Mouse (Mus musculus) heart, postnatal 0 days (tissue): ENCODE data around the gene Pias4. TPM values are rescaled to one million over a fixed set of nuclear protein-coding genes. Genes with fewer than 3 reads are reported as not detected.
A peak's percentile ranks its signal among the peaks of the same experiment; 100 is the strongest.

Source experiments
- ATAC-seq: fragments of 200-750 bp; cut with Nextera tagmentation; 2 replicates; pipeline ENCODE4 v1.8.0; 2017; ENCODE audit warnings: low read depth, moderate number of reproducible peaks, moderate library complexity; ENCODE audit not compliant: insufficient read depth
- DNase-seq: peaks from one replicate; pipeline ENCODE4 v3.0.0-alpha.2; 2016; ENCODE audit warnings: low spot score
- H3K27ac ChIP-seq: fragments of 300-500 bp; sonication (generic); 2 replicates; pipeline ENCODE4 v1.5.1; 2014; ENCODE audit warnings: low read depth, mild to moderate bottlenecking
- H3K27me3 ChIP-seq: fragments of 300-500 bp; sonication (generic); 2 replicates; pipeline ENCODE4 v1.6.1; 2014; ENCODE audit warnings: low read length, mixed read lengths; ENCODE audit not compliant: control insufficient read depth, insufficient read depth
- H3K36me3 ChIP-seq: fragments of 300-500 bp; sonication (generic); replicated peaks from 2 replicates; pipeline ENCODE4 v1.6.1; 2014; ENCODE audit warnings: low read length, mixed read lengths; ENCODE audit not compliant: control insufficient read depth, insufficient read depth
- H3K4me1 ChIP-seq: fragments of 300-500 bp; sonication (generic); 2 replicates; pipeline ENCODE4 v1.6.1; 2014; ENCODE audit warnings: antibody characterized with exemption; ENCODE audit not compliant: control insufficient read depth, insufficient read depth
- H3K4me2 ChIP-seq: fragments of 300-500 bp; sonication (generic); 2 replicates; pipeline ENCODE4 v1.6.1; 2014; ENCODE audit warnings: low read depth, mild to moderate bottlenecking, low read length, moderate library complexity
- H3K4me3 ChIP-seq: fragments of 300-500 bp; sonication (generic); 2 replicates; pipeline ENCODE4 v1.5.1; 2014; ENCODE audit warnings: low read depth, low read length
- H3K9ac ChIP-seq: fragments of 300-500 bp; sonication (generic); replicated peaks from 2 replicates; pipeline ENCODE4 v1.6.1; 2014; ENCODE audit warnings: low read depth, low read length, mixed read lengths
- H3K9me3 ChIP-seq: fragments of 300-500 bp; sonication (generic); replicated peaks from 2 replicates; pipeline ENCODE4 v1.6.1; 2016; ENCODE audit warnings: low read length; ENCODE audit not compliant: control insufficient read depth
- CTCF ChIP-seq: IDR thresholded peaks from 2 replicates; pipeline ENCODE4 v1.5.1; 2016; ENCODE audit warnings: antibody characterized with exemption, control low read depth, low read depth
- EP300 ChIP-seq: IDR thresholded peaks from 2 replicates; pipeline ENCODE4 v1.6.1; 2016; ENCODE audit warnings: antibody characterized with exemption, low read depth
- WGBS: fragments of 180-500 bp; shearing (Covaris S2); extraction: QIAGEN DNeasy Blood & Tissue Kit; methylation state at CpG from one replicate; pipeline ENCODE4 v1.1.7; 2014; 5-methylcytosine and 5-hydroxymethylcytosine counted together
- polyA plus RNA-seq: library from polyadenylated mRNA; unstranded; fragments of >200 nt; fragmentation: Nextera tagmentation; extraction: Ambion mirVana; gene quantifications from 2 replicates; pipeline ENCODE4 v1.2.1, GENCODE M21; 2015
- total RNA-seq: library from RNA; depleted of rRNA; stranded (reverse); fragments of >200 nt; gene quantifications from 2 replicates; pipeline ENCODE4 v1.2.3, GENCODE M21; 2014; ENCODE audit warnings: low replicate concordance

Pias4 gene
- total and polyA plus RNA-seq, 2 experiments from 2014 or later: 14.4 to 19.8 TPM

- Histone ChIP-seq H3K27me3 (no peaks in the 10 kb centered on the region), H3K4me3 (no peak overlapping the region), H3K27ac (peak overlapping the region; percentile 98), H3K4me1 (peaks cover 27% of the 10 kb centered on the region), H3K9me3 (no peaks in the 10 kb centered on the region), H3K9ac (peak overlapping the region; percentile 47), H3K36me3 (no peaks in the 10 kb centered on the region), H3K4me2 (peak overlapping the region; percentile 28; the same call in 1 of the 2 replicates)
- ATAC-seq (no peak), DNase-seq (no peak)
- 75% methylated on average over 6 of the region's 6 CpGs for WGBS
- no peak for TF ChIP-seq CTCF
- no peak for TF ChIP-seq EP300
Observed at GRCm38 (mm10) chr10:81198990-81199389, 31.3 kb upstream of the Pias4 start.

DNA sequence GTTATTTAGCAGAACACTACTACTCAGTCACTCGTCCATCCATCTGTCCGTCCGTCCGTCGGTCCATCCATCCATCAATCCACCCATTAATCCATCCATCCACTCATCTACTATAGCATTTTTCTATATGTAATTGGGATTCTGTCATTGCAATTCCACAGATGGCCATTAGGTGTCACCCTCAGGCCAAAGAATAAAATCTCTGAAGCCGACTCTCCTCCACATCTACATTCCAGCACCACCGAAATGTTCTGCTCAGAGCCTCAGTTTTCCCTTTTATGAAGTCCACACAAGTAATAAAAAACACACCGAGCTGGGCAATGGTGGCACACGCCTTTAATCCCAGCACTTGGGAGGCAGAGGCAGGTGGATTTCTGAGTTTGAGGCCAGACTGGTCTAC, 30.5 kb upstream of the Pias4 start:
- Histone ChIP-seq H3K4me2 (no peak overlapping the region), H3K27ac (peak overlapping the region; percentile 98), H3K9me3 (no peaks in the 10 kb centered on the region), H3K27me3 (no peaks in the 10 kb centered on the region), H3K4me3 (no peak overlapping the region), H3K9ac (no peak overlapping the region), H3K36me3 (no peaks in the 10 kb centered on the region), H3K4me1 (peaks cover 21% of the 10 kb centered on the region)
- 2% methylated on average over 9 of the region's 9 CpGs for WGBS
- DNase-seq (peak; percentile 76), ATAC-seq (no peak)
- TF ChIP-seq EP300 (no peak), CTCF (peak; percentile 77)

GRCm38 (mm10) chr10:81197305-81197704, 29.6 kb upstream of the Pias4 start:
- Histone ChIP-seq H3K4me1 (peaks cover 27% of the 10 kb centered on the region), H3K27ac (peak overlapping the region; percentile 98), H3K9ac (peak overlapping the region; percentile 74), H3K4me3 (peak overlapping the region; percentile 9; the same call in 1 of the 2 replicates), H3K36me3 (no peaks in the 10 kb centered on the region), H3K9me3 (no peaks in the 10 kb centered on the region), H3K4me2 (peak overlapping the region; percentile 62), H3K27me3 (no peaks in the 10 kb centered on the region)
- TF ChIP-seq CTCF: no peak
- peak; percentile 74; the same call in 1 of the 2 replicates for TF ChIP-seq EP300
- ATAC-seq (no peak), DNase-seq (peak; percentile 50)
- 21% methylated on average over 6 of the region's 6 CpGs for WGBS

- H3K4me1 ChIP-seq: peaks cover 33% of the 10 kb centered on the region
- H3K4me3 ChIP-seq: peak overlapping the region; percentile 51
- H3K36me3 ChIP-seq: no peaks in the 10 kb centered on the region
- H3K9me3 ChIP-seq: no peaks in the 10 kb centered on the region
- H3K27ac ChIP-seq: peak overlapping the region; percentile 98
- ATAC-seq: 0 out of 2 replicates have a peak, but pooled peaks have one; percentile 1
- H3K4me2 ChIP-seq: peak overlapping the region; percentile 62
- H3K27me3 ChIP-seq: no peaks in the 10 kb centered on the region
- peak overlapping the region; percentile 74 for H3K9ac ChIP-seq
- peak; percentile 53 for DNase-seq
- 27% methylated on average over 11 of the region's 11 CpGs for WGBS
- TF ChIP-seq CTCF: no peak
- peak; percentile 67; the same call in 1 of the 2 replicates for TF ChIP-seq EP300
Observed at GRCm38 (mm10) chr10:81196470-81197065, 28.8 kb upstream of the Pias4 start.

DNA sequence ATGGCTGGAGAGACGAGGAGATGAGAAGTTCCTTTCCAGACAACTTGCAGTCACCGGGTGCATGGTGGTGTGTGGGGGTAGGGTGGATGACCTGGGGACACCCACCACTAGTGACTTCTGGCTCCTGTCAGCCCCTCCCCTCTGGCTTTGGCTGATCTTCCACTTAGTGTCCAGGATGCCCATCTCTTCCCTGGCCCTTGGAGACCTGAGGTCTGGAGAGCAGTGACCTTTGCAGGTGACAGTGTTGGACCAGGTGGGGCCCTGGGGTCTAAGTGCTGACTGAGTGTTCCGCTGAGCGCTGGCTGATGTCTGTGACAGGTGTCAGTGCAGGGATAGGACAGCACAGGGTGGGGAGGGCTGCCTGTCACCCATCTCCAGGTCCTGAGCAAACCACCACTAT, 27.6 kb upstream of the Pias4 start:
- ATAC-seq (no peak), DNase-seq (no peak)
- Histone ChIP-seq H3K36me3 (no peaks in the 10 kb centered on the region), H3K4me3 (peak overlapping the region; percentile 51), H3K4me2 (peak overlapping the region; percentile 62), H3K4me1 (peaks cover 23% of the 10 kb centered on the region; the same call in 1 of the 2 replicates), H3K9me3 (no peaks in the 10 kb centered on the region), H3K9ac (peak overlapping the region; percentile 74), H3K27ac (peak overlapping the region; percentile 98), H3K27me3 (no peaks in the 10 kb centered on the region)
- WGBS: 27% methylated on average over 4 of the region's 4 CpGs
- TF ChIP-seq EP300 (no peak), CTCF (no peak)
